Mouse (Mus musculus): Measurements from ENCODE around the gene Prickle2. TPM values are rescaled to one million over a fixed set of nuclear protein-coding genes. Genes with fewer than 3 reads are reported as not detected.

Prickle2 gene
- polyA plus RNA-seq, 1 experiment from 2014 or later, result 4.1 TPM

DNA sequence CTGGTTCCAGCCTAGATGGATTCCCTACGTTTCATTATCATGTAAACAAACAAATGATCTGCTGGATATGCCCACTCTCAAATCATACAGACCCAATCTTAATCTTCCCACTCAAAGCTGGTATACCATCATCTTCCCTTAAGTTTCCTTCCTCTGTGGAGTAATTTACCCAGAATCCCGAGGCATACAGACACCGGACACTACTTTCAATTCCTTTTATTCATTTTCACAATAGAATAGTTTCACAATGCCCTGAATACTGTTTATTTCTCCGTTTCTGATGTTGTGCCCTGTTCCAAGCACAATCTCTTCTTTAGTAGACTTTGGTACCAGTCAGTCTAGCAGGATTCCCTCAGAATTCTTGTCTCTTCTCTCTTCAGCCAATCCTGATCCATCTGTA is 162.1 kb downstream of the Prickle2 start:
- Histone ChIP-seq H3K36me3 (replicated peaks; ENCODE audit: control insufficient read depth, insufficient read depth, low read depth, low read length) (no peaks in the 10 kb centered on the region), H3K9ac (replicated peaks; ENCODE audit: low read length) (no peak overlapping the region), H3K27ac (replicated peaks; ENCODE audit: low read depth, low read length) (no peak overlapping the region), H3K4me3 (ENCODE audit: low read depth, low read length) (no peak overlapping the region), H3K9me3 (replicated peaks; ENCODE audit: control insufficient read depth, low read length) (no peaks in the 10 kb centered on the region), H3K4me1 (ENCODE audit: control insufficient read depth, insufficient read depth, low read length) (no peaks in the 10 kb centered on the region), H3K4me2 (ENCODE audit: low read depth, low read length) (no peak overlapping the region), H3K27me3 (ENCODE audit: control insufficient read depth, insufficient read depth, low read length) (no peaks in the 10 kb centered on the region)
- ATAC-seq (replicated peaks; ENCODE audit: insufficient number of reproducible peaks, low FRiP score, low TSS enrichment, low read depth) (no peak), DNase-seq (ENCODE audit: low spot score) (no peak)
- 77% methylated on average over 4 of the region's 4 CpGs for whole genome bisulfite sequencing

DNA sequence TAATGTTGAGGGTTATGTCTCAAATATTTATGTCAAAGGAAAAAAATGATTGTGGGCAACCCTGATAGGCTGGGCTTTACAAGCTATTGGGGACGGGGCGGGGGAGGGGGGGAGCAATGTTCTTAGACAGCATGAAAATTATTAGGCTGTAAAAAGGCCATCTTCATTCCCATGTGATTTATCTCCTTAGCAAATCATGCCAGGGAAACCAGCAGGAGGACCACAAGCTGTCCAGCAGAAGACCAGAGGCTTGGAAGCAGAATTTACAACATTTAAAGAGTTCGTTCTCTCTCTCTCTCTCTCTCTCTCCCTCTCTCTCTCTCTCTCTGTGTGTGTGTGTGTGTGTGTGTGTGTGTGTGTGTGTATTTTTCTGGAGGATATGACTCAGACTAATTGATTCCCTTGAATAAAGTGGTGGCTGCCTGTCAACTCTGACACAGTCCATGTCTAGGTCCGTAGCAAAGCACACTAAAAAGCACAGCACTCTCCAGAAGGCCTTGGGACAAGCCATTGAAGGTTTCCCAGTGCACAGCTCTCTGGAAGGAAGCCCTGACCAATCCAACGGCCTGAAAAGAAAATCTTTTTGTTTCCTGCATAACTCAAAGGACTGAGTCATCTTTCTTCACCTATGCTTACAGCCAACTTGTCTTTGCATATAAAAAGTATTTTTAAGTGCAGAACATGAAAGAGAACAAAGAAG is 163.4 kb downstream of the Prickle2 start:
- Histone ChIP-seq H3K27me3 (ENCODE audit: control insufficient read depth, insufficient read depth, low read length) (no peaks in the 10 kb centered on the region), H3K9ac (replicated peaks; ENCODE audit: low read length) (no peak overlapping the region), H3K36me3 (replicated peaks; ENCODE audit: control insufficient read depth, insufficient read depth, low read depth, low read length) (no peaks in the 10 kb centered on the region), H3K27ac (replicated peaks; ENCODE audit: low read depth, low read length) (no peak overlapping the region), H3K4me1 (ENCODE audit: control insufficient read depth, insufficient read depth, low read length) (no peaks in the 10 kb centered on the region), H3K9me3 (replicated peaks; ENCODE audit: control insufficient read depth, low read length) (no peaks in the 10 kb centered on the region), H3K4me2 (ENCODE audit: low read depth, low read length) (no peak overlapping the region), H3K4me3 (ENCODE audit: low read depth, low read length) (no peak overlapping the region)
- no peak for DNase-seq (ENCODE audit: low spot score)
- WGBS, result 77% methylated on average over 5 of the region's 5 CpGs
- ATAC-seq (replicated peaks; ENCODE audit: insufficient number of reproducible peaks, low FRiP score, low TSS enrichment, low read depth), result no peak

GRCm38 (mm10) chr6:92534226-92535031 is 171.5 kb downstream of the Prickle2 start:
- Histone ChIP-seq H3K4me3 (ENCODE audit: low read depth, low read length) (peak overlapping the region; percentile 26), H3K9me3 (replicated peaks; ENCODE audit: control insufficient read depth, low read length) (no peaks in the 10 kb centered on the region), H3K4me2 (ENCODE audit: low read depth, low read length) (peak overlapping the region; percentile 60), H3K9ac (replicated peaks; ENCODE audit: low read length) (peak overlapping the region; percentile 48), H3K27me3 (ENCODE audit: control insufficient read depth, insufficient read depth, low read length) (no peaks in the 10 kb centered on the region), H3K36me3 (replicated peaks; ENCODE audit: control insufficient read depth, insufficient read depth, low read depth, low read length) (no peaks in the 10 kb centered on the region), H3K27ac (replicated peaks; ENCODE audit: low read depth, low read length) (no peak overlapping the region), H3K4me1 (ENCODE audit: control insufficient read depth, insufficient read depth, low read length) (0 out of 2 replicates have a peak, but pooled peaks cover 3% of the 10 kb centered on the region)
- 10% methylated on average over 11 of the region's 11 CpGs for WGBS
- peak; percentile 67 for DNase-seq (ENCODE audit: low spot score)
- 0 out of 2 replicates have a peak, but pooled peaks have one; percentile 59 for ATAC-seq (replicated peaks; ENCODE audit: insufficient number of reproducible peaks, low FRiP score, low TSS enrichment, low read depth)

- Histone ChIP-seq H3K27ac (replicated peaks; ENCODE audit: low read depth, low read length) (no peak overlapping the region), H3K4me1 (ENCODE audit: control insufficient read depth, insufficient read depth, low read length) (0 out of 2 replicates have a peak, but pooled peaks cover 3% of the 10 kb centered on the region), H3K9me3 (replicated peaks; ENCODE audit: control insufficient read depth, low read length) (no peaks in the 10 kb centered on the region), H3K36me3 (replicated peaks; ENCODE audit: control insufficient read depth, insufficient read depth, low read depth, low read length) (no peaks in the 10 kb centered on the region), H3K9ac (replicated peaks; ENCODE audit: low read length) (no peak overlapping the region), H3K4me2 (ENCODE audit: low read depth, low read length) (no peak overlapping the region), H3K4me3 (ENCODE audit: low read depth, low read length) (no peak overlapping the region), H3K27me3 (ENCODE audit: control insufficient read depth, insufficient read depth, low read length) (no peaks in the 10 kb centered on the region)
- WGBS, result 82% methylated on average over 8 of the region's 8 CpGs
- no peak for DNase-seq (ENCODE audit: low spot score)
- ATAC-seq (replicated peaks; ENCODE audit: insufficient number of reproducible peaks, low FRiP score, low TSS enrichment, low read depth), result no peak
These were observed 172.5 kb downstream of the Prickle2 start for GRCm38 (mm10) chr6:92533306-92534063.

- DNase-seq (ENCODE audit: low spot score), result no peak
- Histone ChIP-seq H3K27me3 (ENCODE audit: control insufficient read depth, insufficient read depth, low read length) (no peaks in the 10 kb centered on the region), H3K4me2 (ENCODE audit: low read depth, low read length) (no peak overlapping the region), H3K4me1 (ENCODE audit: control insufficient read depth, insufficient read depth, low read length) (0 out of 2 replicates have a peak, but pooled peaks cover 3% of the 10 kb centered on the region), H3K4me3 (ENCODE audit: low read depth, low read length) (no peak overlapping the region), H3K36me3 (replicated peaks; ENCODE audit: control insufficient read depth, insufficient read depth, low read depth, low read length) (no peaks in the 10 kb centered on the region), H3K9me3 (replicated peaks; ENCODE audit: control insufficient read depth, low read length) (no peaks in the 10 kb centered on the region), H3K27ac (replicated peaks; ENCODE audit: low read depth, low read length) (no peak overlapping the region), H3K9ac (replicated peaks; ENCODE audit: low read length) (no peak overlapping the region)
- ATAC-seq (replicated peaks; ENCODE audit: insufficient number of reproducible peaks, low FRiP score, low TSS enrichment, low read depth), result no peak
- 84% methylated on average over 3 of the region's 3 CpGs for WGBS
These were observed 173.1 kb downstream of the Prickle2 start for GRCm38 (mm10) chr6:92532896-92533295.

DNA sequence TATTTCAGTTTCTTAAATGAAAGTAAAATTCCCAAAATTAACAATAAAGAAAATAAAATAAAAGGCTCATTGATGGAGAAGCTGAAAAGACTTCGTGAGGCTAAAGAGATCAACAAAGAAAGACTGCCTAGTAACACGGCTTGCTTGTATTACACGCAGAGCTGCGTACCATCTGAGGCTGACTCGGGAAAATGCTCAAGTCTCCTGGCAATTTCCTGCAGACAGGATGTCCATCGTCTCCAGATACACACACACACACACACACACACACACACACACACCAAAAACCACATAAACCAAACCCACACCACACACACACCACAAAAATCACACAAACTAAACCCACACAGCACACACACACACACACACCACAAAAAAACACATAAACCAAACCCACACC is 173.6 kb downstream of the Prickle2 start:
- no peaks in the 10 kb centered on the region for H3K36me3 ChIP-seq (replicated peaks; ENCODE audit: control insufficient read depth, insufficient read depth, low read depth, low read length)
- H3K27me3 ChIP-seq (ENCODE audit: control insufficient read depth, insufficient read depth, low read length), result no peaks in the 10 kb centered on the region
- H3K4me2 ChIP-seq (ENCODE audit: low read depth, low read length), result no peak overlapping the region
- H3K4me1 ChIP-seq (ENCODE audit: control insufficient read depth, insufficient read depth, low read length), result 0 out of 2 replicates have a peak, but pooled peaks cover 3% of the 10 kb centered on the region
- H3K9ac ChIP-seq (replicated peaks; ENCODE audit: low read length), result no peak overlapping the region
- DNase-seq (ENCODE audit: low spot score) (no peak), ATAC-seq (replicated peaks; ENCODE audit: insufficient number of reproducible peaks, low FRiP score, low TSS enrichment, low read depth) (no peak)
- no peak overlapping the region for H3K4me3 ChIP-seq (ENCODE audit: low read depth, low read length)
- no peak overlapping the region for H3K27ac ChIP-seq (replicated peaks; ENCODE audit: low read depth, low read length)
- H3K9me3 ChIP-seq (replicated peaks; ENCODE audit: control insufficient read depth, low read length), result no peaks in the 10 kb centered on the region
- 76% methylated on average over 6 of the region's 6 CpGs for WGBS

- H3K4me2 ChIP-seq (ENCODE audit: low read depth, low read length), result no peak overlapping the region
These were observed 179.7 kb downstream of the Prickle2 start for GRCm38 (mm10) chr6:92526212-92526611.

More at GRCm38 (mm10) chr6:92526212-92526611, 179.7 kb downstream of the Prickle2 start:
- 54% methylated on average over 3 of the region's 3 CpGs for WGBS
- Histone ChIP-seq H3K9me3 (replicated peaks; ENCODE audit: control insufficient read depth, low read length) (no peaks in the 10 kb centered on the region), H3K9ac (replicated peaks; ENCODE audit: low read length) (no peak overlapping the region), H3K4me3 (ENCODE audit: low read depth, low read length) (no peak overlapping the region), H3K27ac (replicated peaks; ENCODE audit: low read depth, low read length) (no peak overlapping the region), H3K36me3 (replicated peaks; ENCODE audit: control insufficient read depth, insufficient read depth, low read depth, low read length) (no peaks in the 10 kb centered on the region), H3K4me1 (ENCODE audit: control insufficient read depth, insufficient read depth, low read length) (no peaks in the 10 kb centered on the region), H3K27me3 (ENCODE audit: control insufficient read depth, insufficient read depth, low read length) (no peaks in the 10 kb centered on the region)
- DNase-seq (ENCODE audit: low spot score), result no peak
- no peak for ATAC-seq (replicated peaks; ENCODE audit: insufficient number of reproducible peaks, low FRiP score, low TSS enrichment, low read depth)
